Comparison of ENCODE assay signal across 13 mouse cellular contexts in the genomic region with DNA sequence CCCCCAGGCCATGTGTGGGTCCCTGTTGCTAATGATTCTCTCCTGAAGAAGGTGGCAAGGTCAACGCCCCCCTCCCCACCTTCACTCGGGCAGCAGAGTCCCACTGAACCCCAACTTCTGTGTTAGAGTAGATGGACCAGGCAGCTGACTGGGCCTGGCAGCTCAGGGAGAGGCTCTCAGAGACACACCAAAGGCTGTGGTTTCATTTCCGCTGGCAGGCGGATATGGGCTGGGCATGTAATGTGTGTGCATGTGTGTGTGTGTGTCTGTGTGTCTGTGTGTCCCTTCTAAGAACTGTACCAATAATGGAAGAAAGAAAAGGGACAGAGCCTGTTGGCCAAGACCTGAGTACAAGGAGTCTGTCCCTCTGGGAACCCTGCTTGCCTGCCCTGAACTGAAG. TPM values are rescaled to one million over a fixed set of nuclear protein-coding genes. Genes with fewer than 3 reads are reported as not detected.
DNase-seq lines count a peak whose midpoint lies in the region; ATAC-seq and TF ChIP-seq lines count a peak whose summit lies in the region.
"Had no signal": no experiment of that assay in that cellular context is flagged by ENCODE, and none has a peak within 500 bp of the region (broad histone marks: within the 10 kb centered on the region; RNA-seq: fewer than 3 reads in every experiment).

No protein-coding gene starts in this region.

- no peak for TF ChIP-seq CTCF in layer of hippocampus, adult 2 months (conservative IDR thresholded peaks at IDR 0.05)

- no peak overlapping the region for H3K4me3 ChIP-seq in layer of hippocampus, adult 2 months
- H3K4me3 ChIP-seq: heart, adult 2 months; neural tube, embryonic 12.5 days had no signal

- intact Hi-C loops in left cerebral cortex, postnatal 10 days (cut with DNase I), result loop anchor here (10.0 kb wide), 1 partner anchor 1688 kb away; no protein-coding TSS in a partner anchor

- ATAC-seq in activated CD4-positive, CD25-positive, alpha-beta regulatory T cell, adult 4 months, result peak; percentile 67
- peak; percentile 77 for ATAC-seq in inflammation-experienced regulatory T-cells, adult 6 months

- H3K27ac ChIP-seq in layer of hippocampus, adult 2 months, result peak overlapping the region; percentile 97
- H3K27ac ChIP-seq: heart, adult 2 months; neural tube, embryonic 12.5 days had no signal

- DNase-seq in layer of hippocampus, adult 2 months (ENCODE audit: low spot score in 2 of 2), result no peak
- no peak for DNase-seq in layer of hippocampus, adult 18-20 months (ENCODE audit: low spot score in 2 of 2)
- DNase-seq in thymus, postnatal 0 days (ENCODE audit: low spot score), result peak; percentile 87
- no peak for DNase-seq in cerebellum, postnatal 4 days (ENCODE audit: low spot score in 2 of 2)
- no peak for DNase-seq in left cerebral cortex, postnatal 10 days (ENCODE audit: extremely low spot score in 1 of 2, low spot score in 2 of 2)
- no peak for DNase-seq in kidney, adult 8-10 months
- DNase-seq: cerebellum, postnatal 14 days; lung, postnatal 10 days had no signal

RNA-seq across cellular contexts. Expression of a gene that starts 10.4 kb away (rescaled TPM):
- 100 to 1,000 TPM; 144 to 145 TPM for total RNA-seq in layer of hippocampus, adult 2 months (2021)
- 100 to 1,000 TPM; 143 to 144 TPM for total RNA-seq in layer of hippocampus, adult 18-20 months (2021)
- 10 to 100 TPM; 36.1 to 38.4 TPM for polyA plus RNA-seq in activated CD4-positive, CD25-positive, alpha-beta regulatory T cell, adult 4 months (2017; shearing (Covaris generic))
- 10 to 100 TPM; 26.0 to 46.3 (median 40.8) TPM for polyA plus RNA-seq in inflammation-experienced regulatory T-cells, adult 6 months (2017; shearing (Covaris generic))
- polyA plus RNA-seq in thymus, postnatal 0 days (2015; fragmentation: Nextera tagmentation; extraction: Ambion mirVana), result 110 and 156 TPM in 2 replicates
- 10 to 100 TPM; 66.1 to 75.1 TPM for total RNA-seq in left cerebral cortex, postnatal 10 days (2021)
- total RNA-seq: CH12.LX had no signal
